Mouse (Mus musculus): ENCODE data around the gene Skint4. TPM values are rescaled to one million over a fixed set of nuclear protein-coding genes. Genes with fewer than 3 reads are reported as not detected.

Skint4 gene
- not detected in 2 replicates for total RNA-seq (2017)

DNA sequence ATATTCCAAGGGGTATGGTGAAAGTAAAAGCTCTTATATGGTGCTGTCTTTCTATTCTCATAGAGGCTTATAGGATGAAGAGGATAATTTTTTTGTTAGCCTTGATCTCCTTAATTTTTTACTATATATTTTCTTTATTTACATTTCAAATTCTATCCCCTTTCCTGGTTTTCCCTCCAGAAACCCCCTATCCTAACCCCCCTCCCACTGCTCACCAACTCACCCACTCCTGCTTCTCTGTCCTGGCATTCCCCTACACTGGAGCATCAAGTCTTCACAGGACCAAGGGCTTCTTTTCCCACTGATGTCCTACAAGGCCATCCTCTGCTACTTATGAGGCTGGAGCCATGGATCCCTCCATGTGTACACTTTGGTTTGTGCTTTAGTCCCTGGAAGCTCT is at the start of gene Skint4:
Skint4 (plus strand) TSS at position 301 of the 400 bp plus-strand sequence.
- ATAC-seq (replicated peaks; ENCODE audit: low read depth, poor library complexity, severe bottlenecking) = no peak

Other genes starting within 250 kb of the Skint4 start
- not detected in 2 replicates for gene Slc5a9, start 169.1 kb upstream of the Skint4 start, total RNA-seq (2017)
- gene Skint8, start 152.6 kb upstream of the Skint4 start, total RNA-seq (2017) = not detected in 2 replicates
- not detected in 2 replicates for gene Skint7, start 99.1 kb upstream of the Skint4 start, total RNA-seq (2017)
- not detected in 2 replicates for gene Skint1, start 65.7 kb upstream of the Skint4 start, total RNA-seq (2017)
- not detected in 2 replicates for gene Skint3, start 160.2 kb downstream of the Skint4 start, total RNA-seq (2017)

All from common myeloid progenitor, adult 5-6 weeks (primary cell).